Mouse (Mus musculus): ENCODE measurements at regions not wholly inside any gene's neighbourhood (a gene's known extent, or its start where the extent isn't known, plus 50 kb on each side); places are given as distances from the start of the nearest gene placed in this dataset.

- in situ Hi-C loops (cut with MboI, MseI), result loop anchor here (10.0 to 25.0 kb wide), 2 partner anchors 981 to 1993 kb away; no protein-coding TSS in a partner anchor
Measured at GRCm38 (mm10) chr6:60217840-60218239, 611.8 kb downstream of the Snca start.

- in situ Hi-C loops (cut with MboI, MseI), result loop anchor here in 1 of 2 experiments (10.0 to 25.0 kb wide), 3 partner anchors 537 to 964 kb away; no protein-coding TSS in a partner anchor
Measured at GRCm38 (mm10) chr6:60201548-60201947, 628.1 kb downstream of the Snca start.
